18 mouse cellular contexts compared by ENCODE assay signal in the genomic region with DNA sequence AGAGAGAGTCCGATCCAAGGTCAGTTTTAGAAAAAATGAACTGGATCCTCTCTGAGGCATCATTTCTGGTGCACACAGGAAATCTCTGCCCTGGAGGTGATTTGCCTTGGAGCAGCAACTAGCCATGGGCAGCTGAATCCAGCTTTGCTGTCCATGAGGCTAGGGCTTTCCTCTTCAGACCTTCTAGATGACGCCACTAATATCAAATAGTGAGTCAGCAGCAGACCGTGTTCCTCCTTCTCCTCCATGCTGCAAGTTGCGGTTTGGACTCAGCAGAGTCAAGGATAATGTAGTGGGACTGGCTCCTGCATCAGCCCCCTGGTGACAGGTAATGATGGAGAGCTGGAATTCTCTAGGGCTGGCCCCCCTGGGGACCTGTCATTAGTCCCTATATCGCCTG.
DNase-seq lines count a peak whose midpoint lies in the region; ATAC-seq and TF ChIP-seq lines count a peak whose summit lies in the region.
"Had no signal": no experiment of that assay in that cellular context is flagged by ENCODE, and none has a peak within 500 bp of the region (broad histone marks: within the 10 kb centered on the region; RNA-seq: fewer than 3 reads in every experiment).

No protein-coding gene starts in this region.

- H3K9me3 ChIP-seq in midbrain, embryonic 10.5 days (replicated peaks) = no peaks in the 10 kb centered on the region
- no peaks in the 10 kb centered on the region for H3K9me3 ChIP-seq in midbrain, embryonic 14.5 days (ENCODE audit: control insufficient read depth, low read length)
- H3K9me3 ChIP-seq: heart, embryonic 15.5 days; midbrain, embryonic 12.5 days had no signal

- ATAC-seq in midbrain, embryonic 14.5 days (ENCODE audit: low FRiP score, low TSS enrichment) = no peak
- ATAC-seq: forebrain, embryonic 14.5 days; intestine, embryonic 16.5 days had no signal

- TF ChIP-seq CTCF in brain, embryonic 14.5 days (IDR thresholded peaks at IDR 0.05; ENCODE audit: borderline replicate concordance, extremely low read depth, insufficient read depth, insufficient read length) = no peak

- WGBS in midbrain, embryonic 10.5 days = 59% methylated on average over 5 of the region's 5 CpGs
- 61% methylated on average over 5 of the region's 5 CpGs for WGBS in midbrain, embryonic 14.5 days

- TF ChIP-seq POLR2A in brain, embryonic 14.5 days (IDR thresholded peaks at IDR 0.05; ENCODE audit: borderline replicate concordance, extremely low read depth, insufficient read depth, insufficient read length, poor library complexity, severe bottlenecking) = no peak
- peak; percentile 24 for TF ChIP-seq POLR2A in myocyte (IDR thresholded peaks at IDR 0.05; ENCODE audit: insufficient read length, low read depth)

- no peaks in the 10 kb centered on the region for H3K79me2 ChIP-seq in myocyte (ENCODE audit: control insufficient read depth, insufficient read depth)

- no peaks in the 10 kb centered on the region for H3K36me3 ChIP-seq in midbrain, embryonic 10.5 days
- H3K36me3 ChIP-seq in midbrain, embryonic 14.5 days (ENCODE audit: control insufficient read depth, insufficient read depth, low read length) = no peaks in the 10 kb centered on the region
- H3K36me3 ChIP-seq in myocyte (ENCODE audit: control insufficient read depth, insufficient read depth) = no peaks in the 10 kb centered on the region
- H3K36me3 ChIP-seq: heart, embryonic 15.5 days; midbrain, embryonic 12.5 days had no signal

- no peak overlapping the region for H3K4me3 ChIP-seq in midbrain, embryonic 10.5 days
- H3K4me3 ChIP-seq in midbrain, embryonic 14.5 days (replicated peaks; ENCODE audit: low read depth, low read length) = no peak overlapping the region
- peak overlapping the region; percentile 2 for H3K4me3 ChIP-seq in myocyte
- H3K4me3 ChIP-seq: heart, adult 2 months; heart, embryonic 15.5 days; midbrain, embryonic 12.5 days had no signal

- H3K27ac ChIP-seq in midbrain, embryonic 10.5 days (replicated peaks) = 0 out of 2 replicates have a peak overlapping the region, but pooled peaks have one; percentile 33
- H3K27ac ChIP-seq in midbrain, embryonic 14.5 days (replicated peaks; ENCODE audit: low read depth, low read length) = no peak overlapping the region
- H3K27ac ChIP-seq: heart, adult 2 months; heart, embryonic 15.5 days; midbrain, embryonic 12.5 days had no signal

- no peak overlapping the region for H3K4me2 ChIP-seq in midbrain, embryonic 14.5 days (ENCODE audit: low read length)
- H3K4me2 ChIP-seq in myocyte (ENCODE audit: low read depth) = peak overlapping the region; percentile 74
- H3K4me2 ChIP-seq: heart, embryonic 15.5 days; midbrain, embryonic 12.5 days had no signal

- DNase-seq in adrenal gland, adult (ENCODE audit: inconsistent age in 2 of 2, low spot score in 1 of 2) = peak; percentile 87 to 90
- DNase-seq in adrenal gland, postnatal 4 days (ENCODE audit: low spot score in 2 of 2) = no peak
- DNase-seq in midbrain, embryonic 10.5 days (ENCODE audit: low spot score) = no peak
- DNase-seq in midbrain, embryonic 14.5 days = no peak
- DNase-seq in brain, embryonic 14.5 days (ENCODE audit: low read depth) = peak; percentile 8
- no peak for DNase-seq in cerebellum, adult 11 months
- DNase-seq in layer of hippocampus, postnatal 25 days (ENCODE audit: extremely low spot score in 1 of 2, low spot score in 1 of 2) = no peak
- DNase-seq: cerebellum, adult 9-11 months; embryo, embryonic 11 days; heart, adult 2 months; kidney, postnatal 10 days; lung, postnatal 10 days; right cerebral cortex, adult 18-20 months had no signal

- no peak overlapping the region for H3ac ChIP-seq in myocyte (ENCODE audit: control insufficient read depth, insufficient read length)

- peaks cover 29% of the 10 kb centered on the region for H3K4me1 ChIP-seq in midbrain, embryonic 10.5 days
- H3K4me1 ChIP-seq in midbrain, embryonic 14.5 days (ENCODE audit: control insufficient read depth, insufficient read depth, low read length) = peaks cover 4% of the 10 kb centered on the region; the same call in 1 of the 2 replicates

- H3K9ac ChIP-seq in midbrain, embryonic 14.5 days (replicated peaks; ENCODE audit: low read length) = no peak overlapping the region
- H3K9ac ChIP-seq: heart, embryonic 15.5 days; midbrain, embryonic 12.5 days had no signal

- peaks cover 31% of the 10 kb centered on the region for H3K27me3 ChIP-seq in midbrain, embryonic 10.5 days (ENCODE audit: low read depth, poor library complexity, severe bottlenecking)
- H3K27me3 ChIP-seq in midbrain, embryonic 14.5 days (ENCODE audit: control insufficient read depth, insufficient read depth, low read length) = no peaks in the 10 kb centered on the region
- no peaks in the 10 kb centered on the region for H3K27me3 ChIP-seq in myocyte (ENCODE audit: control insufficient read depth, insufficient read depth, insufficient read length)

TF ChIP-seq in myocyte, 11 proteins besides CTCF, POLR2A, EP300 and RAD21:
- TF ChIP-seq TCF3 (IDR thresholded peaks at IDR 0.05; ENCODE audit: insufficient read length, low read depth) = no peak
- no peak for TF ChIP-seq REST (IDR thresholded peaks at IDR 0.05; ENCODE audit: insufficient read depth, insufficient read length)
- no peak for TF ChIP-seq CEBPB (IDR thresholded peaks at IDR 0.05; ENCODE audit: insufficient read depth, poor library complexity, severe bottlenecking)
- TF ChIP-seq POLR2AphosphoS2 (IDR thresholded peaks at IDR 0.05; ENCODE audit: insufficient read length, low read depth) = peak; percentile 21
- no peak for TF ChIP-seq MYOG (IDR thresholded peaks at IDR 0.05; ENCODE audit: control insufficient read depth in 1 of 3, insufficient read depth in 1 of 3, insufficient read length in 2 of 3, low read depth in 2 of 3)
- no peak for TF ChIP-seq E2F4 (IDR thresholded peaks at IDR 0.05; ENCODE audit: insufficient read depth)
- no peak for TF ChIP-seq MYOD1 (IDR thresholded peaks at IDR 0.05; ENCODE audit: control insufficient read depth in 1 of 3, insufficient read length in 2 of 3, low read depth in 2 of 3)
- no peak for TF ChIP-seq USF1 (IDR thresholded peaks at IDR 0.05; ENCODE audit: low read depth)
- peak; percentile 30 for TF ChIP-seq MAX (IDR thresholded peaks at IDR 0.05; ENCODE audit: low read depth)

Comparison
In these comparisons a context has a peak if more than half of its experiments do, and no peak if none do; other contexts are left out.
1. DNase-seq: peak in adrenal gland, adult (2 of 2) and brain, embryonic 14.5 days (single experiment); none in adrenal gland, postnatal 4 days (0 of 2), midbrain, embryonic 10.5 days (single experiment), midbrain, embryonic 14.5 days (single experiment), cerebellum, adult 11 months (single experiment) and layer of hippocampus, postnatal 25 days (0 of 2).